ENCODE assay signal across 9 mouse cellular contexts in the genomic region with DNA sequence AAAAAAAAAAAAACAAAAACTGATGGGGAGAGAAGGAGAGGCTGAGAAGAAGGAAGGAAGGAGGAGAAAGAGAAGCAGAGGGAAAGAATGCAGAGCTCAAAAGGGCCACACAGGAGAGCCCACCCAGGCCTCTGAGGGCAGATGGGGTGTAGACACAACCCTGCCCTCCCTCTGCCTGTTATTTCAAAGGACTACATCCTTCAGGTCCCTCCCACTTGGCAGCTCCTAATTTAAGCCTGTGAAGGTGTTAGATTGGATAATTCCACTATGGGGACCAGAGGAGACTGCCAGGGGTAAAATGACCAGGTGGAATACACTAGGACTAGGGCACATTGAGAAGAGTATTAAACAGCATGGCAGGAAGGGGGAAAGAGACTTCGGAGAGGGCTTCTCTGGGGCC. TPM values are rescaled to one million over a fixed set of nuclear protein-coding genes. Genes with fewer than 3 reads are reported as not detected.
DNase-seq lines count a peak whose midpoint lies in the region; ATAC-seq lines count a peak whose summit lies in the region.
"Had no signal": no experiment of that assay in that cellular context is flagged by ENCODE, and none has a peak within 500 bp of the region (broad histone marks: within the 10 kb centered on the region; RNA-seq: fewer than 3 reads in every experiment).

No protein-coding gene starts in this region.

- H3K36me3 ChIP-seq in heart, embryonic 11.5 days (ENCODE audit: control insufficient read depth, insufficient read depth, low read length), result no peaks in the 10 kb centered on the region
- H3K36me3 ChIP-seq in neural tube, embryonic 11.5 days (ENCODE audit: control insufficient read depth, insufficient read depth, low read length), result no peaks in the 10 kb centered on the region
- no peaks in the 10 kb centered on the region; the same call in 1 of the 2 replicates for H3K36me3 ChIP-seq in limb, embryonic 11.5 days (ENCODE audit: control insufficient read depth, insufficient read depth, low read length)

- H3K4me1 ChIP-seq in heart, embryonic 11.5 days (ENCODE audit: control insufficient read depth, insufficient read depth, low read length), result peaks cover 6% of the 10 kb centered on the region
- peaks cover 12% of the 10 kb centered on the region for H3K4me1 ChIP-seq in neural tube, embryonic 11.5 days (ENCODE audit: control insufficient read depth, insufficient read depth, low read length)
- H3K4me1 ChIP-seq in limb, embryonic 11.5 days (ENCODE audit: control insufficient read depth, insufficient read depth, low read length), result peaks cover 24% of the 10 kb centered on the region

- H3K4me3 ChIP-seq in heart, embryonic 11.5 days (ENCODE audit: low read depth, low read length), result peak overlapping the region; percentile 38
- H3K4me3 ChIP-seq in neural tube, embryonic 11.5 days (ENCODE audit: low read depth, low read length), result peak overlapping the region; percentile 24; the same call in 1 of the 2 replicates
- H3K4me3 ChIP-seq in limb, embryonic 11.5 days (ENCODE audit: low read depth, low read length), result no peak overlapping the region

- no peaks in the 10 kb centered on the region for H3K9me3 ChIP-seq in heart, embryonic 11.5 days (replicated peaks; ENCODE audit: control insufficient read depth, low read length)
- H3K9me3 ChIP-seq in neural tube, embryonic 11.5 days (ENCODE audit: control insufficient read depth, low read length), result no peaks in the 10 kb centered on the region
- no peaks in the 10 kb centered on the region for H3K9me3 ChIP-seq in limb, embryonic 11.5 days (ENCODE audit: control insufficient read depth, low read length)

- peak overlapping the region; percentile 85 for H3K4me2 ChIP-seq in heart, embryonic 11.5 days
- H3K4me2 ChIP-seq in neural tube, embryonic 11.5 days (ENCODE audit: low read depth), result peak overlapping the region; percentile 45
- peak overlapping the region; percentile 54; the same call in 1 of the 2 replicates for H3K4me2 ChIP-seq in limb, embryonic 11.5 days (ENCODE audit: low read depth, severe bottlenecking)

- no peak overlapping the region for H3K27ac ChIP-seq in heart, embryonic 11.5 days (ENCODE audit: low read depth, low read length)
- peak overlapping the region; percentile 87 for H3K27ac ChIP-seq in neural tube, embryonic 11.5 days (ENCODE audit: low read depth, low read length)
- H3K27ac ChIP-seq in limb, embryonic 11.5 days (replicated peaks; ENCODE audit: low read depth, low read length), result peak overlapping the region; percentile 52; the same call in 1 of the 2 replicates

- no peaks in the 10 kb centered on the region; the same call in 1 of the 2 replicates for H3K27me3 ChIP-seq in heart, embryonic 11.5 days (ENCODE audit: control insufficient read depth, insufficient read depth, low read length)
- no peaks in the 10 kb centered on the region for H3K27me3 ChIP-seq in neural tube, embryonic 11.5 days (ENCODE audit: control insufficient read depth, insufficient read depth, low read length)
- H3K27me3 ChIP-seq in limb, embryonic 11.5 days (ENCODE audit: control insufficient read depth, insufficient read depth, low read length), result no peaks in the 10 kb centered on the region

- ATAC-seq in heart, embryonic 11.5 days (replicated peaks; ENCODE audit: insufficient number of reproducible peaks, low FRiP score, low TSS enrichment), result no peak
- ATAC-seq in neural tube, embryonic 11.5 days (ENCODE audit: insufficient read depth, low FRiP score, low TSS enrichment), result peak; percentile 32; the same call in 1 of the 2 replicates
- ATAC-seq in limb, embryonic 11.5 days (ENCODE audit: insufficient number of reproducible peaks, low FRiP score, low TSS enrichment, low read depth), result no peak
- ATAC-seq: activated CD4-positive, CD25-positive, alpha-beta regulatory T cell, adult 4 months had no signal

- 27% methylated on average over 1 of the region's 1 CpGs for WGBS in heart, embryonic 11.5 days (ENCODE audit: insufficient replicate concordance)
- WGBS in neural tube, embryonic 11.5 days, result 33% methylated on average over 1 of the region's 1 CpGs
- WGBS in limb, embryonic 11.5 days, result 0% methylated on average over 1 of the region's 1 CpGs

- no peak for DNase-seq in heart, adult 18-20 months
- DNase-seq in neural tube, embryonic 11.5 days (ENCODE audit: low spot score), result no peak
- no peak for DNase-seq in neural tube, embryonic 10.5 days (ENCODE audit: extremely low spot score, low spot score)
- DNase-seq in limb, embryonic 11.5 days (ENCODE audit: low spot score), result no peak
- no peak for DNase-seq in right cerebral cortex, adult 18-20 months
- no peak for DNase-seq in thymus, postnatal 10 days (ENCODE audit: low spot score in 2 of 2)
- no peak for DNase-seq in gastrocnemius, adult 18-20 months (ENCODE audit: low spot score)

- H3K9ac ChIP-seq in heart, embryonic 11.5 days (ENCODE audit: low read depth, low read length), result peak overlapping the region; percentile 70
- peak overlapping the region; percentile 72 for H3K9ac ChIP-seq in neural tube, embryonic 11.5 days (ENCODE audit: low read length)
- peak overlapping the region; percentile 62; the same call in 1 of the 2 replicates for H3K9ac ChIP-seq in limb, embryonic 11.5 days (ENCODE audit: low read length)

RNA-seq across cellular contexts. Expression of a gene that starts 37.6 kb away (rescaled TPM):
- polyA plus RNA-seq in heart, embryonic 11.5 days (2014; fragmentation: Nextera tagmentation; extraction: Ambion mirVana), result 53.3 and 58.4 TPM in 2 replicates
- total RNA-seq in heart, adult 18-20 months (2021), result 1 to 10 TPM in 1 of 2 experiments, under 1 TPM in 1; 0.62 to 2.0 TPM
- polyA plus RNA-seq in neural tube, embryonic 11.5 days (2014; fragmentation: Nextera tagmentation; extraction: Ambion mirVana), result 101 and 107 TPM in 2 replicates
- 115 and 120 TPM in 2 replicates for polyA plus RNA-seq in limb, embryonic 11.5 days (2014; fragmentation: Nextera tagmentation; extraction: Ambion mirVana)
- under 1 TPM; 0.25 to 0.85 TPM for total RNA-seq in gastrocnemius, adult 18-20 months (2021)
- polyA plus RNA-seq: activated CD4-positive, CD25-positive, alpha-beta regulatory T cell, adult 4 months had no signal
